Mouse (Mus musculus): ENCODE measurements around the gene Scube1. TPM values are rescaled to one million over a fixed set of nuclear protein-coding genes. Genes with fewer than 3 reads are reported as not detected.

The Scube1 gene
- total and polyA plus RNA-seq, 2 experiments from 2014 or later, result 9.7 to 28.1 TPM

GRCm38 (mm10) chr15:83727626-83728025 is 2.8 kb upstream of the Scube1 start:
- ATAC-seq (no peak), DNase-seq (peak; percentile 43)
- Histone ChIP-seq H3K27me3 (ENCODE audit: insufficient read depth, low read length) (0 out of 2 replicates have a peak, but pooled peaks cover 4% of the 10 kb centered on the region), H3K4me3 (ENCODE audit: low read depth, low read length) (no peak overlapping the region), H3K4me1 (ENCODE audit: insufficient read depth) (peaks cover 3% of the 10 kb centered on the region; the same call in 1 of the 2 replicates), H3K4me2 (ENCODE audit: low read depth) (no peak overlapping the region), H3K9me3 (ENCODE audit: low read length) (no peaks in the 10 kb centered on the region), H3K9ac (no peak overlapping the region), H3K27ac (ENCODE audit: low read depth, low read length) (no peak overlapping the region), H3K36me3 (ENCODE audit: insufficient read depth) (no peaks in the 10 kb centered on the region)
- WGBS, result 14% methylated on average over 3 of the region's 3 CpGs
- peak; percentile 67 for TF ChIP-seq CTCF (IDR thresholded peaks at IDR 0.05; ENCODE audit: low read depth)

- Histone ChIP-seq H3K36me3 (ENCODE audit: insufficient read depth) (peaks cover under 1% of the 10 kb centered on the region; the same call in 1 of the 2 replicates), H3K9me3 (ENCODE audit: low read length) (no peaks in the 10 kb centered on the region), H3K4me3 (ENCODE audit: low read depth, low read length) (no peak overlapping the region), H3K27ac (ENCODE audit: low read depth, low read length) (no peak overlapping the region), H3K9ac (no peak overlapping the region), H3K27me3 (ENCODE audit: insufficient read depth, low read length) (0 out of 2 replicates have a peak, but pooled peaks cover 4% of the 10 kb centered on the region), H3K4me2 (ENCODE audit: low read depth) (no peak overlapping the region), H3K4me1 (ENCODE audit: insufficient read depth) (peaks cover 3% of the 10 kb centered on the region; the same call in 1 of the 2 replicates)
- TF ChIP-seq CTCF (IDR thresholded peaks at IDR 0.05; ENCODE audit: low read depth), result no peak
- no peak for DNase-seq
- no peak for ATAC-seq
- WGBS, result 77% methylated on average over 5 of the region's 5 CpGs
Measured at GRCm38 (mm10) chr15:83726741-83727140, 1.9 kb upstream of the Scube1 start.

- H3K27ac ChIP-seq (ENCODE audit: low read depth, low read length), result no peak overlapping the region
- peak overlapping the region; percentile 62 for H3K4me3 ChIP-seq (ENCODE audit: low read depth, low read length)
- DNase-seq, result peak; percentile 12
- no peak overlapping the region for H3K9ac ChIP-seq
- WGBS, result 18% methylated on average over 28 of the region's 28 CpGs
- peaks cover 3% of the 10 kb centered on the region; the same call in 1 of the 2 replicates for H3K4me1 ChIP-seq (ENCODE audit: insufficient read depth)
- H3K27me3 ChIP-seq (ENCODE audit: insufficient read depth, low read length), result 0 out of 2 replicates have a peak, but pooled peaks cover 4% of the 10 kb centered on the region
- ATAC-seq, result peak; percentile 17; the same call in 1 of the 2 replicates
- peak overlapping the region; percentile 79 for H3K4me2 ChIP-seq (ENCODE audit: low read depth)
- no peak for TF ChIP-seq CTCF (IDR thresholded peaks at IDR 0.05; ENCODE audit: low read depth)
- peaks cover 7% of the 10 kb centered on the region; the same call in 1 of the 2 replicates for H3K36me3 ChIP-seq (ENCODE audit: insufficient read depth)
- no peaks in the 10 kb centered on the region for H3K9me3 ChIP-seq (ENCODE audit: low read length)
Measured at GRCm38 (mm10) chr15:83725556-83726200, 857 bp upstream of the Scube1 start.

- no peak for TF ChIP-seq CTCF (IDR thresholded peaks at IDR 0.05; ENCODE audit: low read depth)
- Histone ChIP-seq H3K4me1 (ENCODE audit: insufficient read depth) (peaks cover 3% of the 10 kb centered on the region; the same call in 1 of the 2 replicates), H3K27ac (ENCODE audit: low read depth, low read length) (peak overlapping the region; percentile 50; the same call in 1 of the 2 replicates), H3K27me3 (ENCODE audit: insufficient read depth, low read length) (0 out of 2 replicates have a peak, but pooled peaks cover 4% of the 10 kb centered on the region), H3K9ac (peak overlapping the region; percentile 62), H3K9me3 (ENCODE audit: low read length) (no peaks in the 10 kb centered on the region), H3K4me2 (ENCODE audit: low read depth) (peak overlapping the region; percentile 79), H3K36me3 (ENCODE audit: insufficient read depth) (peaks cover 7% of the 10 kb centered on the region; the same call in 1 of the 2 replicates), H3K4me3 (ENCODE audit: low read depth, low read length) (peak overlapping the region; percentile 62)
- ATAC-seq (peak; percentile 45; the same call in 1 of the 2 replicates), DNase-seq (no peak)
- WGBS, result 5% methylated on average over 58 of the region's 61 CpGs
Measured at GRCm38 (mm10) chr15:83724160-83724885, 498 bp downstream of the Scube1 start.

GRCm38 (mm10) chr15:83715582-83716228 is 9.1 kb downstream of the Scube1 start:
- no peak for TF ChIP-seq CTCF (IDR thresholded peaks at IDR 0.05; ENCODE audit: low read depth)
- no peak overlapping the region for H3K27ac ChIP-seq (ENCODE audit: low read depth, low read length)
- no peak for ATAC-seq
- H3K4me1 ChIP-seq (ENCODE audit: insufficient read depth), result no peaks in the 10 kb centered on the region
- H3K27me3 ChIP-seq (ENCODE audit: insufficient read depth, low read length), result no peaks in the 10 kb centered on the region
- H3K9ac ChIP-seq, result no peak overlapping the region
- H3K4me3 ChIP-seq (ENCODE audit: low read depth, low read length), result no peak overlapping the region
- no peak overlapping the region for H3K4me2 ChIP-seq (ENCODE audit: low read depth)
- peaks cover 7% of the 10 kb centered on the region; the same call in 1 of the 2 replicates for H3K36me3 ChIP-seq (ENCODE audit: insufficient read depth)
- 36% methylated on average over 6 of the region's 6 CpGs for WGBS
- no peaks in the 10 kb centered on the region for H3K9me3 ChIP-seq (ENCODE audit: low read length)
- no peak for DNase-seq

GRCm38 (mm10) chr15:83712798-83713197 is 12.0 kb downstream of the Scube1 start:
- no peaks in the 10 kb centered on the region for H3K36me3 ChIP-seq (ENCODE audit: insufficient read depth)
- no peak for TF ChIP-seq CTCF (IDR thresholded peaks at IDR 0.05; ENCODE audit: low read depth)
- WGBS, result 83% methylated on average over 10 of the region's 10 CpGs
- H3K4me3 ChIP-seq (ENCODE audit: low read depth, low read length), result no peak overlapping the region
- DNase-seq (no peak), ATAC-seq (no peak)
- H3K4me1 ChIP-seq (ENCODE audit: insufficient read depth), result no peaks in the 10 kb centered on the region
- H3K4me2 ChIP-seq (ENCODE audit: low read depth), result no peak overlapping the region
- H3K27ac ChIP-seq (ENCODE audit: low read depth, low read length), result no peak overlapping the region
- no peaks in the 10 kb centered on the region for H3K27me3 ChIP-seq (ENCODE audit: insufficient read depth, low read length)
- no peaks in the 10 kb centered on the region for H3K9me3 ChIP-seq (ENCODE audit: low read length)
- H3K9ac ChIP-seq, result no peak overlapping the region

All from forebrain, postnatal 0 days (tissue).